Mouse (Mus musculus): Measurements from ENCODE around the gene Slc23a4.

DNA sequence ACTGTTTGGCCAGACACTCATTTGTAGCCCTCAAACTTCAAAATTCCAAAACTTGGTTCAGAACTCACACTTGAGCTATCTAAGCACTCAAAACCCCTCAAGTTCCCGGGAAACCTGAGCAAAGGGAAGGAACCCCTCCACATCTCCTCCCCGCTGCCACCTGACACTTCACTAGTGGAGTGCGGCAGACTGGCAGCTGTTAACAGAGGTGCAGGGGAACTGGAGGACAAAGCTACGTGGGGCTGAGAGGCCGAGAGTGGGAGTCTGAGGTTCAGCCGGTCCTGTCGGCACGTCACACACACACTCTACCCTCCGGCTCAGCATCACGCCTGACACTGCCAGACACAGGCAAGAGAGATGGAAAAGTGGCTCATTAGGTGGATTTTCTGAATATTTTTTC, 84.4 kb downstream of the Slc23a4 start:
- TF ChIP-seq CTCF (IDR thresholded peaks at IDR 0.05; ENCODE audit: extremely low read depth, insufficient read depth, insufficient read length, insufficient replicate concordance) (no peak), POLR2A (IDR thresholded peaks at IDR 0.05; ENCODE audit: low read depth, low read length) (no peak)
